Mouse (Mus musculus) bone marrow, adult 2 months (tissue): ENCODE measurements at regions not wholly inside any gene's neighbourhood (a gene's known extent, or its start where the extent isn't known, plus 50 kb on each side); places are given as distances from the start of the nearest gene placed in this dataset.

Experiments
- CTCF ChIP-seq: fragments of 200-500 bp; IDR thresholded peaks from 2 replicates; pipeline ENCODE4 v1.5.1; 2011; ENCODE audit warnings: low read length, control low read depth; ENCODE audit not compliant: control insufficient read depth, insufficient read depth
- POLR2A ChIP-seq: fragments of 200-500 bp; IDR thresholded peaks from 2 replicates; pipeline ENCODE4 v1.6.1; 2011; ENCODE audit warnings: low read depth, mild to moderate bottlenecking, control low read depth, low read length, borderline replicate concordance; ENCODE audit not compliant: control insufficient read depth

DNA sequence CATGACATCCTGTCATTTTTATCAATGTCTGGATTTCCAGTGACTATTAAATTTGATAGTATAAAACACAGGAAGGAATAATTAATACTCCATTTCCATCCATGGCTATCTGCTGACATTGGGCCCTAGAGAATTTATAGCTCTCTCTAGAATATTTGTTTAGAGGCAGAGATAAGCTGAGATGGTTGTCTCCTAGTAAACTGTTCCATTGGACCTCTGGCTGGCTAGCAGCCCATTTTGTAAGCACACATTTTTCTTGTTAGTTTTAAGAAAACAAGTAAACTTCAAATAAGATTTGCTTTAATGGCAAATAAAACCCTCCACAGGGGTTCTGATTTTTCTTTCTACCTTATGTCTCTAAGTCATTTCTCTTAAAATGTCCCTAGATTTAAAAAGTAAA lies 288.9 kb downstream of the C1d start:
- TF ChIP-seq CTCF (no peak), POLR2A (no peak)
